Mouse (Mus musculus): Measurements from ENCODE around the gene Shc2.

Gene Shc2

GRCm38 (mm10) chr10:79668076-79668475 lies 30.4 kb upstream of the Shc2 start:
- no peak for DNase-seq

- no peak for DNase-seq
Measured at GRCm38 (mm10) chr10:79666493-79666892, 28.8 kb upstream of the Shc2 start.

- no peak for DNase-seq
Measured at GRCm38 (mm10) chr10:79665051-79665450, 27.3 kb upstream of the Shc2 start.

DNA sequence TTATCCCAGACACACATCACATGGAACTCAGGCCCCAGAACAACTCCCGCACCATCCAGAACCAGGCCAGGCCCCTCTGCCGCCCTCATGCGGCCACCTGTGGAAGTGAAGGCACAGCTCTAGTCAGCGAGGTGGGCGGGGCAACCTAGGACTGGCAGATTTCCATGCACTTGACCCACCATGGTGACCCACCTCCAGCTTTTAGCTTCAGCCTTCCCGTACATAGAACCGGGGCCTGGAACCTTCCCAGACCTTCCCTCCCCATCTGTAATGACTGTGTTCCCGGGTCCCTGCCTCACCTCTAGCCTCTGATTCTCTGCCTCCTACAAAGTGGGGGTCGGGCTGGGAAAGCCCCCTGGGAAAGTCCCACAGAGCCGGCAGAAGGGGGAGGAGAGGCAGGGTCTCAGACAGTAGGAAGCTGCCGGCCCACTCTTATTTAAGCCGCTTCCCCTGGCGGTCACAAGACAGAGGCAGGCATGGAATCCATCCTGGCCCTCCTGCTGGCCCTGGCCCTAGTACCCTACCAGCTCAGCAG lies 26.5 kb upstream of the Shc2 start, which contains the start of gene Madcam1:
TSS of gene Madcam1 (plus strand) at position 429 of the 535 bp plus-strand sequence.
- DNase-seq, result peak; percentile 91 to 94

DNA sequence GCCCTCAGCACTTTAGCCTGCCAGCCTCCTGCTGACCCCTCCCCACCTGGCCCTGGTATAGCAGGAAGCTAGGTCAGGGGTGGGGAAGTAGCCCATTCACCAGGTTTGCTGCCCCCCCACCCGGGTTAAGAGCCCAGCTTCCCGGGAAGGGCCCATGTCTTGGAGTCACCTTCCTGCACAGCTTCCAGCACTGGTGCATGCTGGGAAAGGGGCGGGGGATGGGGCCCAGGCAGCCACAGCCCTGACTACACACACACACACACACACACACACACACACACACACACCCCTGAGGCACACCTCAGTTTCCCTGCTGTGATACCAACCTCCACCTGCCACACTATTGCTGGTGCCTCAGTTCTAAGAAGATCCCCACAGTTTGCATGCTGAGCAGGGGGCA lies 24.1 kb upstream of the Shc2 start:
- DNase-seq, result peak in 1 of 2 experiments; percentile 22

DNA sequence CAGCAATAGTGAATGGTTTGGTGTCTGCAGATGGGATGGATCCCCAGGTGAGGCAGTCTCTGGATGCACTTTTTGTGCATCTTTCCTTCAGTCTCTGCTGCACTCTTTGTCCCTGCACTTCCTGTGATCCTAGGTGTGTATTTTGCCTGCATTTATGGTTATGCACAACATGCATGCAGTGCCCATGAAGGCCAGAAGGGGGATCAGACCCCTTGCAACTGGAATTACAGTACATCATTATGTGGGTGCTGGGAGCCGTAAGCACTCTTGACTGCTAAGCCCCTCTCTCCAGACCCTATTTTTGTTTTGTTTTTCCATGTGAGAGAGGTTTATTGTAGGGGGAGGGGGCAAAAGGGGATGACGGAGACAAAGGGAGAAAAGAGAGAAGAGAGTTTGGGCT lies 22.6 kb upstream of the Shc2 start:
- DNase-seq, result peak in 1 of 2 experiments; percentile 58

DNA sequence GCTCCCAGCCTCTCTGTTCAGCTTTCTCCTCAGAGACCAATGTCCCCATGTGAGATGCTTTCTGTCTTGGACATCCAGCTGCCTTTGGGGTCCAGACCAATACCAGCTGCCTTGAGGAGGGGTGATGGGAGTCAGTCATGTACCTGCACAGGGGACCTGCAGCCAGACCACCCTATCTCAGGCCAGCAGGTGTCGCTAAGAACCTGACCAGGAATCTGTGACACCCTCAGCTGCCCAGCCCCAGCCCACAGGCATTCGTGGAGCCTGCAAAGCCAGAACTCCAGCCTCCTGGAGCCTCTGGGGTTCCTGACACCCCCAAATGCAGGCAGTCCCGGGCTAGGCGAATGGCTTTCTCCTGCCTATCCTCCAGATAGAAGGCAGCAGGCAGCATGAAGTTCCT lies 21.1 kb upstream of the Shc2 start:
- peak in 1 of 2 experiments; percentile 35 for DNase-seq

GRCm38 (mm10) chr10:79654946-79655395 lies 17.3 kb upstream of the Shc2 start:
- DNase-seq, result peak in 1 of 2 experiments; percentile 33

GRCm38 (mm10) chr10:79652789-79653188 lies 15.1 kb upstream of the Shc2 start:
- DNase-seq, result no peak

DNA sequence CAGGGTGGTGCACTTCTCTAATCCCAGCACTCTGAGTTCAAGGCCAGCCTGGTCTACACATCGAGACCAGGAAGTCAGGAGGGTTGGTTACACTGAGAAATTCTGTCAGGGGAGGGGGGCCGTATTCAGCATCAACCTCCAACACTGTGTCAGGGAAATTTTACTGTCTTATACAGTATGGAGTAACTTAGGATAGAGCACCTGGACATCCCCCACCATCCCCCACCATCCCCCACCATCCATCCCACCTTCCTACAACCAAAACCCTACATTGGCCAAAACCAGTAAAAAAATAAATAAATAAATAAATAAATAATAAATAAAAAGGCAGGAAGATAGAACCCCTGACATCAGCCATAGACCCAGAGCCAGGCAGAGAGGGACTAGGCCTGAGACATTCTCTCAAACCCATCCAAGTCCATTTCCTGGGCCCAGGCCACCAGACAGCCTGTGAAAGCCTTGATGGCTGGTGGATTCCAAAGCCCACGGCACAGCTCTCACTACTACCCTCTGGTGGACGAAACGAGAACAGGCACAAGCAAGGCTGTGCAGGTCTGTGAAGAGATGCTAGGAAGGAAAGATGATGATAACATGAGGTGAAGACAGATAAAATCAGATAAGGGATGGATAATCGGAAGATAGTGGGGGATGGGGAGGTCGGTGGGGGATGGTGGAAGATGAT lies 11.5 kb upstream of the Shc2 start:
- peak; percentile 94 to 97 for DNase-seq

GRCm38 (mm10) chr10:79645711-79646110 lies 8.0 kb upstream of the Shc2 start, which contains the start of gene Odf3l2:
Gene Odf3l2, minus strand, starts transcription at chr10:79645738.
- peak in 1 of 2 experiments; percentile 18 for DNase-seq

DNA sequence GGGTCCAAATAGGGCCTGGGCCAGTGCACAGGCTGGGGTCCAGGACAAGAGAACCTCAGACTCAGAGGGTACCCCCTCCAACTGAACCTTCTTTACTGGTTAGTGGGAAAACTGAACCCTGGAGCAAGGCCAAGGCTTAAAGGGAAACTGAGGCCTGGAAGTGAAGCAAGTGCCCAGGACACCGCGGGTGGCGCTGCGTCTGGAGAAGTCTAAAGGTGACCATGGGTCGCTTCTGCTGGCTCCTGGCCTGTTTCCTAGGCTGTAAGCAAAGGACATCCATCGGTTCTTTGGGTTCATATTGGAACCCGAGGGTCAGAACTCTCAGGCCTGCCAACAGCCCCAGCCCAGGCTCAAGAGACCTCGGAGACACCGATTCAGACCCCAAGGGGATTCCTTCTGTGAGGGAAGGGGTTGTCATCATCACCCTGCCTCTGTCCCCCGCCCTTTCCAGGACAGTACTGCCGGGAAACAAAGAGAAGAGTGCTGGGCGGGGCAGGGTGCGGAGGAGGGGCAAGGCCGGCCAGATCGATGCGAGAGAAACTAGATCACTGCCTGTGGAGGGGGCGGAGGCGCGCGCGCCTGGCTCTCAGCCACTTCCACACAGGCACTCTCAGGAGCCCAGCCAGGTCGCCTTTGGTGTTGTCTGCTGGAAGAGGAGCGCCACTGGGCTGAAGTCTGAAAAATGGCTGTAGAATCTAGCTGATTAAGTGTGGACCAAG lies 927 bp upstream of the Shc2 start:
- DNase-seq, result peak; percentile 84 to 92

GRCm38 (mm10) chr10:79636287-79636686 lies 1.4 kb downstream of the Shc2 start:
- peak; percentile 63 to 64 for DNase-seq

- no peak for DNase-seq
Measured at GRCm38 (mm10) chr10:79633006-79633777, 4.5 kb downstream of the Shc2 start.

GRCm38 (mm10) chr10:79631432-79631831 lies 6.3 kb downstream of the Shc2 start:
- DNase-seq, result peak; percentile 90 to 93

- peak; percentile 70 to 75 for DNase-seq
Measured at GRCm38 (mm10) chr10:79628377-79628776, 9.3 kb downstream of the Shc2 start.

- DNase-seq, result peak in 1 of 2 experiments; percentile 51
Measured at GRCm38 (mm10) chr10:79626156-79626555, 11.6 kb downstream of the Shc2 start.

DNA sequence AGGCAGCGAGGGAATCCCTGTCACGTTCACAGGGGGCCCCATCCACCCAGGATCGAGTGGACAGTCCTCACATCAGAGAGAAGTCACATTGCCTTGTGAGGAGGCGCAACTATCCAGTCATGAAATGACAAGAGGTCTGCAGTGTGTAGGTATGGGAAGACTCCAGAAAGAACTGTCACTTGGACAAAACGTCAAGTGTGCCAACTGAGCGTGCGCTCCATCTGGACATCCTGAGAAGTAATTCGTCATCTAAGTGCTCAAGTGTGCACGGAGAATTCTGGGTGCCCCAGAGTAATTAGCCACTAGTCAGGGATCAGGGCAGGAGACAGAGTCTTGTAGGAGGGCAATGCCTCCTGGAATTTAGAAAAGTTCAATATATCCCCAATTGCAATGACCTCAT lies 12.3 kb downstream of the Shc2 start:
- peak; percentile 70 to 78 for DNase-seq

DNA sequence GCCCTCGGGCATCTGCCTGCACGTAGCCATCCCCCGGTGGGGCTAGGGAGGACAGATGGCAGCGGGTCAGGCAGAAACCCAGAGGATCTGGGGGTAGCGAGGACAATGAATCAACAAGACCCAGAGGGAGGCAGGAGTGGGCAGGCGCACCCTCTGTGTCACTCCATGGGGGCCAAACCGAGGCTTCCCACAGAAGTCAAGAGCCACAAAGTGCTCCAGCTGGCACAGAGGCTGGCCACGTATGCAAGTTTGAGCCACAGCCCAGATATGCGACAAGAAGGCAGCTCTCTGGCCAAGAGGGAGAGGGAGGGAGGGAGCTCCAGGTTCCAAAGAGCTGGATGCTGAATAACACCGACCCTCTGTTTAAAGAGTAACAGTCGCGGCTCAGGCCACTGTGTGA lies 13.8 kb downstream of the Shc2 start:
- peak; percentile 71 to 77 for DNase-seq

GRCm38 (mm10) chr10:79616376-79616775 lies 21.3 kb downstream of the Shc2 start:
- peak; percentile 58 to 62 for DNase-seq

DNA sequence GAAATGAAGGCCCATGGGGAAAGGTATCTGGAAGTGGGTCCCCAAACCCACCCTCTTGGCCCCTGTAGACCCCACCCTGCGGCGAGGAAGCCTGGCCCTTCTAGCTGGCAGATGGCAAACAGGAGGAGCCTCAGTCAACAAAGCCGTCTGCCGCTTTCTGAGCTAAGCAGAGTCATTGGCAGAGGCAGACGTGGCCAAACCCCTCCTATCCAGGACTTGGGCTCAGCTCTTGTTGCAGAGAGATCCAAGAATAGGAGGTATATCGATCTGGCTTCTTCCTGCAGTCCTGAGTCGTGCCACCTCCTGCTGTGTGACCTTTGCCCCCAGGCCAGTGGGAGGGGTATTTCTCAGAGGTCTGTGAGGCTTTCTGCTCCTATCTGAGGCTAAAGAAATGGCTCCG lies 21.9 kb downstream of the Shc2 start:
- DNase-seq, result peak; percentile 92 to 97

DNA sequence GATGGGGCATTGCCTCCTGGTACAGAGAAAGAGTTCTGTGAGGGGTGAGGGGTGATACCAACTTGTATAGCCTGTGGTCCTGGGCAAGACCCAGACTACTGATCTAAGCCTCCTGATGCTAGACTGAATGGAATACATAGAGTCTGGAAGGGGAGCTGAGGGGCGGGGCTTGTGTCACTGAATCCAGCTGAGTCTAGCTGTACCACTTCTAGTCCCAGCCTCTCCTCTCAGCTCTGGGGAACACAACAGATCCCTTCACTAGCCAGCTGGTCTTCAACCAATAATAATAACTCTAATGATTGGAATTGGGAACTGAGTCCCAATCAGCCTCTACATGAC lies 23.4 kb downstream of the Shc2 start:
- DNase-seq, result no peak

Measured in cerebellum, postnatal 10 days (tissue).